Mouse (Mus musculus): ENCODE data around the gene Psmd7.
A peak's percentile ranks its signal among the peaks of the same experiment; 100 is the strongest.
"Not testable (repeated sequence)": the region's sequence is repeated elsewhere in the genome, so short reads cannot be mapped to it uniquely, and the experiment has no call there.

Gene Psmd7

DNA sequence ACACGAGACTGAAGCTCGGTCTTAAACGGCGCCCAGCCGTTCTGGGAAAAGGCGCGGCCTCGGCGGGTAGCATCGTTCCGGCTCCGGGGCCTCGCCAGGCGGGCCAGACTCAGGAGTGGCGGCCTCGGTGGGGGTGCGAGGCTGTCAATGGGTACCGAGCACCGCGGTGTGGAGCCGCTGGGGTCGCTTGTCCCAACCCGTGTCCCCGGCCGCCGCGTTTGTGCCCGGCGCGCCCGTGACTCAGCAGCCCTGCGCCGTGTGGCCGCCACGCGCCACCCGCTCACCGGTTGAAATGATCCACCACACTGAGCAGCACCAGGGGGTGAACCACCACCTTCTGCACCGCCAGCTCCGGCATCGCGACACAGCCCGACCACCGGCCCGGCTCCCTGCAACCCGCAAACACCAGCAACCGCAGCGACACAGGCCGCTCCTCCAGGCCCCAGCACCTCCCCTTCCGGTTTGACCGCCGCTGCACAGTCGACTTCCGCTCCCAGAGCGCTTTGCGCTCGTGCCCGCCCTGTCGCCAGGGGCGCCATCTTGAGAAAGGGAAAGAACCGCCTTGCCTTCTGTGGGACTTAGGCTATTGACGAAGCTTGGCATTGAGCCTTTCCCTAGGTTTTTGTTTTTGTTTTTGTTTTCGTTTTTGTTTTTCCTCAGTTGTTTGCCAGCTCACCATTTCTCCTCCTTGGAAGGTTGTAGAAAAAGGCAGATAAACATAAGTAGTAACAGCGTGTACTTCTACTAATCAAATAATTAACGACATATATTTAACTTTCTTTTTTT, at the start of gene Psmd7:
Psmd7 (minus strand) TSS at position 470 of the 786 bp plus-strand sequence.
- DNase-seq (ENCODE audit: low spot score in 2 of 2) = peak; percentile 91 to 92

GRCm38 (mm10) chr8:107633734-107634133, 45.5 kb upstream of the Psmd7 start:
- DNase-seq (ENCODE audit: low spot score in 2 of 2) = no peak

GRCm38 (mm10) chr8:107629701-107630100, 41.4 kb upstream of the Psmd7 start:
- DNase-seq (ENCODE audit: low spot score in 2 of 2) = no peak

GRCm38 (mm10) chr8:107628501-107629149, 40.4 kb upstream of the Psmd7 start:
- DNase-seq (ENCODE audit: low spot score in 2 of 2) = no peak

- DNase-seq (ENCODE audit: low spot score in 2 of 2) = no peak
These were observed 39.6 kb upstream of the Psmd7 start for GRCm38 (mm10) chr8:107627881-107628280.

GRCm38 (mm10) chr8:107624301-107624700, 36.0 kb upstream of the Psmd7 start:
- DNase-seq (ENCODE audit: low spot score in 2 of 2) = not testable (repeated sequence)

- no peak for DNase-seq (ENCODE audit: low spot score in 2 of 2)
These were observed 33.8 kb upstream of the Psmd7 start for GRCm38 (mm10) chr8:107621930-107622623.

GRCm38 (mm10) chr8:107621136-107621535, 32.9 kb upstream of the Psmd7 start:
- no peak for DNase-seq (ENCODE audit: low spot score in 2 of 2)

GRCm38 (mm10) chr8:107618499-107618898, 30.2 kb upstream of the Psmd7 start:
- DNase-seq (ENCODE audit: low spot score in 2 of 2) = no peak

DNA sequence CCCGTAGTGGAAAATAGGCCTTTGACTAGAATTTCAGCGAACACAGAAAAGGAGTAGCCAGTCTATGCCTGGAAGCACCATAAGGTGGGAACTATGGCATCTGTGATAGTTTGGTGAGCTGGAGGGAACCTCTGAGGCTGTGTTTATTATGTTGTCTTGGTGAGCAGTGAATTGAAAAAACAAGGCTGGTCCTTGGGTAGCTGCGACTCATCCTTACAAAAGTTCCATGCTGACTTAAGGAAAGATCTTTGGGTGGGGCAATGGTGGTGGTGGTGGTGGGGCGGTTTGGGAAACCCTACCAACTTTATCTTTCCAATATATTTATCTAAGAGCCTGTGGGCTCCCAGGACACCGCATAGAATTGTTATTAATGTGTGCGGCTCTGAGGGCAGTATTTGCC, 25.1 kb upstream of the Psmd7 start:
- no peak for DNase-seq (ENCODE audit: low spot score in 2 of 2)

GRCm38 (mm10) chr8:107610845-107611244, 22.6 kb upstream of the Psmd7 start:
- DNase-seq (ENCODE audit: low spot score in 2 of 2) = no peak

GRCm38 (mm10) chr8:107608751-107609150, 20.5 kb upstream of the Psmd7 start:
- no peak for DNase-seq (ENCODE audit: low spot score in 2 of 2)

- peak; percentile 37 to 57 for DNase-seq (ENCODE audit: low spot score in 2 of 2)
These were observed 14.8 kb upstream of the Psmd7 start for GRCm38 (mm10) chr8:107603026-107603425.

DNA sequence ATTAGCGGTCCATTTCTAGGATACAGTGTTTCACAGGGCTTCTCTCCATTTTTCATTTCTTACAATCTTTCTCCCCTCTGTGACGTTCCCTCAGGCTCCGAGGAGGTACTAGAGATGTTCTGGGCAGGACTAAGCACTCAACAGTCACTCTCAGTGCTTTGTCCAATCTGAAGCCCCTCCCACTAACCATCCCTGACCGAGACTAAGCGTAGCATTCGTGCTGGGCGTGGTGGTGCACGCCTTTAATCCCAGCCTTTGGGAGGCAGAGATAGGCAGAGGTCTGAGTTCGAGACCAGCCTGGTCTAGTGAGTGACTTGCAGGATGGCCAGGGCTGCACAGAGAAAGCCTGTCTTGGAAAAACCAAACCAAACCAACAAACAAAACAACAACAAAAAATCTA, 11.4 kb upstream of the Psmd7 start:
- no peak for DNase-seq (ENCODE audit: low spot score in 2 of 2)

DNA sequence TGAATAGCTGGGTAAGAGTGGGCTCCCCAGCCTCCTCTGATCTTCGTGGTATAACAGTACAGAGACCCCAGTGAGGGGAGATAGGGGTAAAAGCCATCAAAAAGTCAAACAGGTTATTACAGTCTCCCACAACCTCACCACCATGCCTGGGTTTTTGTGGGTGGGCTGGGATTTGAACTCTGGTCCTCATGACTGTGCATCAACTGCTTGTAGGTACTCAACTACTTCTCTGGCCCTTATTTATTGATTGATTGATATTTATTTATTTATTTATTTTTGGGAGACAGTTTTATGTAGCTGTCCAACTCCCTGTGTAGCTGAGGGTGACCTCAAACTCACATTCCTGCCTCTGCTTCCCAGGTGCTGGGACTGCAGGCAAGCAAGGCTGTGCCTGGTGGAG, 9.5 kb upstream of the Psmd7 start:
- no peak for DNase-seq (ENCODE audit: low spot score in 2 of 2)

DNA sequence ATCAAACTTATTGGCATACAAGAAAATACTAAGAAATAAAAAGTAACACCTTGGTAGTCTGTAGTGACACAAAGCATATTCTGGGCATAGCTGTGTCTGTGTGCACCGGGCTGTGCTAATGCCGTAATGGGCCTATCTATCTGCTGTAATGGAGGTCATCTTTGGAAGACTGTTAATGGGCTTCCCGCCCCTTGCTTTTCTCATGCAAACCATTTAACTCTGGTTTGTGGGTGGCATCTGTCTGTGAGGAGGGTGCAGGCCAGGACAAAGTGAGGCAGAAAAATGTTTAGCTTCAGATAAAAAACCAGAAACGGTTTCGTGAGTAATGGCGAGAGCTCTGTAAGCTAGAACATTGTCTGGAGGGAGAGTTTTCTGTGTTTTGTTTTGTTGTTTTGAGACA, 6.6 kb upstream of the Psmd7 start:
- DNase-seq (ENCODE audit: low spot score in 2 of 2) = no peak

GRCm38 (mm10) chr8:107593967-107594729, 5.9 kb upstream of the Psmd7 start:
- no peak for DNase-seq (ENCODE audit: low spot score in 2 of 2)

- no peak for DNase-seq (ENCODE audit: low spot score in 2 of 2)
These were observed 752 bp downstream of the Psmd7 start for GRCm38 (mm10) chr8:107587429-107587994.

DNA sequence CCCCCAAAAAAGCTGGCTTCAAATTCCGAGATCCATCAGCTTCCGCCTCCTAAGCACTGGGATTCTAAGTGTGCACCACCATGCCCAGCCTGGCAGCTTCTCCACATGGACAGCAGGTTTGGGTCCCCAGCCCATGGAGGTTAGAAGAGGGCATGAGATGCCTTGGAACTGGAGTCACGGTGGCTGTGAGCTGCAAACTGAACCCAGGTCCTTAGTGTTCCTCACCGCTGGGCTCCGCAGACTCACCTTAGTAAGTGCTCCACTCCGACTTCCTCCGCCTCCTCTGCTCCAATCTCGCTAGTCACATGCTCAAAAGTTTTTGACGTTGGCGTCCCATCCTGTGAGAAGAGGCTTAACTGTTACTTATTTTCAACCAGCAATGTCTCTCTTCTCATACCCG, 6.1 kb downstream of the Psmd7 start:
- DNase-seq (ENCODE audit: low spot score in 2 of 2) = no peak

DNA sequence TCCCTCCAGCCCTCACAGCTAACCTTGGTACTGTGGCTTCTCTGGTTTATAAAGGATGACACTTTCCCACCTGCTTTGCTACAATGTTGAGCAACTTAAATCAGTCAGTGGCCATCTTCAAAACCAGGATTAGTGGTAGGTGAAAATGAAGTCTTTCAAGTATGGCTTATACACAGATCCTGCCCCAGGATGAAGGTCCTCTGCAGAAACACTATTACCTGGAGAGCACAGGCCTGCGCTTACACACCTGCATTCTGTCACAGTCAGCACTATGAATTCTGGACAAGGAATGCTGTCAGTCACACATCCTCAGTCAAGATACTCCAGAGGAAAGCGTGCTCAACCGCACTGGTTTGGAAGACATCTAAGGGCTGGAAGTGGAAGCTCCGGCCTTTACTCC, 6.7 kb downstream of the Psmd7 start:
- no peak for DNase-seq (ENCODE audit: low spot score in 2 of 2)

DNA sequence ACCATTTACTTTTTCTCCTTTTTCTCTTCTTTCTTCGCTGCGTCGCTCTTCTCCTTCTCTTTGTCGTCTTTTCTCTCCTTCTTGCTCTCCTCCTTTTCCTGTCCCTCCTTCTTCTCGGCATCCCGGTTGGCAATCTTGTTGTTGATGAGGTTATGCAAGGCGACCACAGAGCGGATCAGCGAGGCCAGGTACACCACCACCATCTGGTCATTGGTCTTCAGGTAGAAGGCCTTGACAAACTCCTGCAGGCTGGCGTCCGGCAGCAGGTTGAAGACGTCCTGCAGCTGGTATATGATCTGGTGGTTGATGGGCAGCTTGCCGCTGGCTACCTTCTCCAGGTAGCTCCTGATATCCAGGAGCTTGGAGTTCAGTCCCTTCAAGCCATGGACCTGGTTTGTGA, 7.4 kb downstream of the Psmd7 start:
- no peak for DNase-seq (ENCODE audit: low spot score in 2 of 2)

DNA sequence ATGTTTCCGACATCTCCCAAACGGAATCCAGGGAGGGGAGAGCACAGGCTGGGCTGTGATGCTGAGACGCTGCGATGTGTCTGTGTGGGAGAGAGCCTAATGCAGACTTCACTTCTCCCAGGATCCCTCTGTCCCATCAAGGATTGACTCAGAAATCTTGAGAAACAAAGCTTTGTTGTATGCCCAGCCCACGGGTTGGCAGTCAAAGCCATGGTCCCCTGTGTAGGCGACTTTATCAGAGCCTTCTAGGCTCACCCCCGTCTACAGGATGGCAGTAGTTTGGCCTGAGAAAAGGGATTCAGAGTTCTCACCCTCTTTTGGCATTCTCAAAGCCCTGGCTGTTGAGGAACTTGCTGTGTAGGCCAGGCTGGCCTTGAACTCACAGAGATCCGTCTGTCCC, 9.7 kb downstream of the Psmd7 start:
- DNase-seq (ENCODE audit: low spot score in 2 of 2) = no peak

Data from natural killer cell, adult 2 months (primary cell).